Mouse (Mus musculus) embryo, embryonic 10.5 days (tissue): ENCODE data around the gene Tmem37.

Experiments
- DNase-seq: peaks from one replicate; pipeline ENCODE4 v3.0.0-alpha.2; 2015; ENCODE audit warnings: low spot score

The Tmem37 gene

DNA sequence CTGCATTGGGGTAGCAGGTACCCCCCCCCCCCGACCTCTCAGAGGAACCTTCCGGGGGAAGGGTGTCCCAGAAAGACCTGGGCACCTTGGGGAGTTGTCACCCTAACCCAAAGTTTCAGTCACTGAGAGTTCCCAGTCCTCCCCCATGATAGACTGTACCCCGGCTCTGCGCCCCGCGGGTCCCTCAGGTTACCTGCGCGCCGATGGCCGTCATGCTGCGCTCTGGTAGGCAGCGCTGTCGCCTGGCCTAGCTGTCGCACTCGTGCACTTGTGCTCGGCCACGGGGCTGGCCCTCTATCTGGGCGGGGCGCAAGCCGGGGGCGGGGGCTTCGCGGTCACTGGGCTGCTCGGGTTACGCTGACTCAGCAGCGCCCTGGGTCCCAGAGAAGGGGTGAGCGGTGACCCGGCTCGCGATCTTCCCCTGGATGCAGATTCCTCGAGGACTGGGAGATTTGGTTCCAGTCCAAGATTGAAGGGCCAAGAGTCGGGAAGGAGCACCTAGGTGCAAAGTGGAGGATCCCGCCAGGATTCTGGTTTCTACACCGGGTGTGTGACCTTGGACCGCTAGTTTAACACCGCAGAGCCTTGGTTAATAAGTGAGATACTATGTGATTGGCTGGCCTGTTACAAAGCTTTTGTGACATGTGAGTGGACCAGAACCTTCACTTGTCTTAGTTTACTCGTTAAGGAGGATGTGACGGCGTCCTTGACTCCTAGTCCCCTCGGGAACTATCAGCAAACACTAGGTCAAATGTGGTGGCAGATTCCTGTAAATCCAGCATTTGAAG lies at the start of gene Tmem37:
TSS of gene Tmem37 (minus strand) at position 556 of the 788 bp plus-strand sequence.
- peak; percentile 89 for DNase-seq

DNA sequence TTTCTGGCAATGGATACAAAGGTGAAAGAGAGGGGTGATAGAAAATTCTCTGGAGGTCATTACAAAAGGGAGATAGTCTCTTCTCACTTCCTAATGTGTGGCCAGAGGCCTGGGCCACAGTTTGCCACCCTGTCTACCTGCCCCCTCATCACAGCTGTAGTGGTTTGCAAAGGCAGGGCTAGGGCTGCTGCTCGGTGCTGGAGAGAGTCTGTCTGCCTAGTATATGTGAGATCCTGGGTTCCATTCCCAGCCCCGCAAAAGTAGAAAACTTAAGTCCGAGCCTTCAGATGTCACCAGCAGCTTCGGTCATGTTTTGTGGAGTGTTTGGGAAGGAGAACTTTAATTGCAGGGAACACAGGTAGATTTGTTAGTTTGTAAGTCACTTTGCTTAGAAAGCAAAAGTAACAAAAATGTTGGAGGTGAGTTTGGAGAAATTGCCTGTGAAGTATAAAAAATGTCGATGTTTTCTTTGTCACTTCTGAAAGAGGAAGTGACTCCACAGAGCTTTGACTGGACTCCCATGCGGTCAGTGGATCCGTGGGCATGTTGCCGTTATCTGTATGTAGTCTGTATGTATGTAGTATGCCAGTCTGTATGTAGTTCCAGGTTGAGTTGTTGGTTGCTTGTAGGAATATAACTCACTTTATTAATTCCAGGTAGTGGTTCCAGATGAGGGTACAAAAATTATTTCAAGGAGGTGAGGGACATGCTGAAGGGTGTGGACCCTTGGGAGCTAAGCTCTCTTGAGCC lies 48.9 kb upstream of the Tmem37 start:
- DNase-seq, result no peak

DNA sequence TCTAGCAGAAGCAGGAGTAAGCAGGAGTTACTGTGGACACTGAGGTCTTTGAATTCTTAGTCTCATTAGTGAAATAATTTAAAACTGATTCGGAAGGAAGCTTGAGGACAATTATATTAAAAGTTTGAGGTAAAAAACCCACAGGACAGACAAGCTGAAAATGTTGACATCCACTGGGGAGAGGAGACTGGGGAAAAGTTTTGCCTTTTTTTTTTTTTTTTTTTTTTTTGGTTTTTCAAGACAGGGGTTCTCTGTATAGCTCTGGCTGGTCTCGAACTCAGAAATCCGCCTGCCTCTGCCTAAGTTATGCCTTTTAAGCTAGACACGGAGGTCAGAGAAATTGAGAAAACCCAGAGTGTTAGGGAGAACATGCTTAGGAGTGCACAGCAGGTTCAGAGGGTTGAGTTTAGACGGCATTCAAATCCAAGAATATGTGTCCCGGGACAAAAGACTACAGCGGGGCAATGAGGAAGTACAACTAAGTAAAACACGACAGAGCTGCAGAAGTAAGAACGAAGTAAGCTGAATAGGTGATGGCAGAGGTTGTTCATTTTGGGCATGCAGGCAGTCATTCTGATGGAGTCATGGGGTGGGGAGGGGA lies 48.2 kb upstream of the Tmem37 start:
- DNase-seq, result no peak

DNA sequence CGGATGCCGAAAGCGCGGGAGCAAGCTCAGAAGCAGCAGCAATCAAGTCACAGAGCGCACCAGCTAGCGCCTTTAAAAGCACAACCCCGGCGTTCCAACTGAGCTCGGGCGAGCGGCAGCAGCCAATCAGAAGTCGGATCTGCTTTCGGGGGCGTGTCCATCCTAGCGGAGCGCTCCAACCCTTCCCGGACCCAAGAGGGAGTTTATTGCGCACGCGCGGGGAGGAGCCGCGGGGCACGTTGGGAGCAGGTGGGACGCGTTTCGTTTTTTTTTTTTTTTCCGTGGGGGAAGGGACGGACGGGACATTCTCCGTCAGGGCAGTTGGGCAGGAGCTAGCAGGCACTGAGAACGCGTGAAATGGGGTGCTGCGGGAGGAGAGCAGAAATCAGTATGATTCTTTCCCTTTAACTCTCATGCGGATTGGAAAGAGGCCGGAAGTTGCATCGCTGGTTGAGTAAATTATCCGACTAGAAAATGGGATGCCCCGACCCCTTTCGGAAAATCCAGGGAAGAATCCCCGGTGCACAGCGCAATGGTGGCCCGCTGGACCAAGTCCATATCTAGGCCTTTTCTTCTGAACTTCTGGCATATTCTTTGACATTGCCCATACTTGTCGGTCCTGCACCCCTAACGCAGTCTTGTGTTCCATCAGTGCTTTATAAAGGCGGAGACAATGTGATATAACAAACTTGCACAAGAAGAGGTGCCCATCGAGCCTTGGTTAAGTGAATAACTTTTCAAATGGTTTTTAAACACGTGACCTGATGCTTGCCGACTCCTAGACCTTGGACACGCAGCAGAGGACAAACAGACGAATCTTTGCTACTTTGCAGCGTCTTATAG lies 47.3 kb upstream of the Tmem37 start, which contains the start of the genes Dbi and 3110009E18Rik:
TSS of gene Dbi (minus strand) at position 110 of the 843 bp plus-strand sequence.
TSS of gene 3110009E18Rik (plus strand) at position 219 of the 843 bp plus-strand sequence.
- peak; percentile 99 for DNase-seq

DNA sequence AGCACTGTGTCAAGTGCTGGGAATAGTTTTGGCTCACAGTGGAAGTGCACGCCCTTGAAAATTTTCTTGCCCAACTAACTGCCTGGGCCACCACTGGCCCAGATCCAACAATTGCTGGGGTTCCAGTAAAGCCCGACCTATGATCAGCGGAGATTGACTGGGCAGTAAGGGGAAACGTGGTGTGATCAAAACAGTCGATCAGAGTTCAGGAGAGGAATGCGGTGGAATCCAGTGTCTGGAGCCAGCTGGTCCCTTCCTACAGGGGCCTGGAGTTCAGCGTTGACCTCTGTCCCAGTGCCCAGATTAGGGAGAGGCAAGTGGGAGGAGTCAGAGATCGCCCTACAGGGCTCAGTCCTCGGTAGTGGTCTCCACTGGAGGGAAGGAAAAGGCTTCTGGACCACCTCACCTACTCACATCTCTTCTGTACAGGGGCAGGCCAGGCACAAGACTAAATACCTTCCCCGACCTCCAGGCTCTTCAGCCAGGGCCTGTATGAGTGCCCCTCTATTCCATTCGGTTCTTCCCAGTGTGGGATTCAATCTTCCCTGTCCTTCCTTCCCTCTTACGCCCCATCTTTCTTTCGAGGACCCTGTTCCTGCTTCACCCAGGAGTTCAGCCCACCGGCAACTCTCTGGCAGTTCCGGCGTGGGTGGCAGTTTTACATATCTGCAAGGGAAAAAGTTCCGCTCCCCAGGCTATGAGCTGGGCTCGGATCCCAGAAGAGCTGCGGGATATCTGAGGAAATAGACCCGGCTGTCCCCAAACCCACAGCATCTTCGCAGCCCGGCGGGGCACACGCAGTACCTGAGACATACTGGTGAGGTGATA lies 46.5 kb upstream of the Tmem37 start:
- DNase-seq, result peak; percentile 78

DNA sequence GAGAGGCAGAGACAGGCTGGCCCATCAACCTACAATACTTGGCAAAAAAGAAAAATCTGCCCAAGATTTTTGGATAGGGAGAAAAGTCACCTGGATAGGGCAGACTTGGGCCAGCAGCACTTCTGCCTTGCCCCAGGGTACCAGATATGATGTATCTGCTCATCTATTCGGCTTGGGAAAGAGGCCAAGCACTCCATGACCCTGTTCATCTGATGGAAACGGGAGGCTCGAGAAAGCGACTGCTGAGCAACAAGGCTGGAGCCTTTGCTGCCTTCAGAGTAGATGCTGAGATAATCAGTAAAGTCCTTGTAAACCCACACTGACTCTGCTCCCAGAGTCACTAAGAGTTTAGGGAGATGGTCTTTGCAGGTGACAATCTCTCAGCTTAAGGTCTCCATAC lies 45.5 kb upstream of the Tmem37 start:
- no peak for DNase-seq

DNA sequence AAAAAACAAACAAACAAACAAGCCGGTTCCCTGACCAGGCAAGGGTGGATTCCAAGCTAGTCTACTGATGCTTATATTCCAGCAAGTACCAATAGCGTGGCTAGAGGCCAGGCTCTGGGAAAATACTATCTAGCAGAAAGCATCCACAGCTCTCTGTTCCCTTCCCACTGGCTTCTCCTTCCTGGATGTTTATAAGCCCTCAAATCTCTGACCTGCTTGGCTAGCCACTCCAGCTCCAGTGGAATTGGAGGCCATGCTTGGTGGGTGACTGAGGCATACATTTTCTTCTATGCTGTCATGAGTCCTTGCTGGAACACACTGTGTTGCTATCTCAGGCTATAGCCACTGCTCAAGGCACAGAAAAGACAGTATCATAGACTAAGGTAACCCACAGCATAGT lies 45.0 kb upstream of the Tmem37 start:
- no peak for DNase-seq

DNA sequence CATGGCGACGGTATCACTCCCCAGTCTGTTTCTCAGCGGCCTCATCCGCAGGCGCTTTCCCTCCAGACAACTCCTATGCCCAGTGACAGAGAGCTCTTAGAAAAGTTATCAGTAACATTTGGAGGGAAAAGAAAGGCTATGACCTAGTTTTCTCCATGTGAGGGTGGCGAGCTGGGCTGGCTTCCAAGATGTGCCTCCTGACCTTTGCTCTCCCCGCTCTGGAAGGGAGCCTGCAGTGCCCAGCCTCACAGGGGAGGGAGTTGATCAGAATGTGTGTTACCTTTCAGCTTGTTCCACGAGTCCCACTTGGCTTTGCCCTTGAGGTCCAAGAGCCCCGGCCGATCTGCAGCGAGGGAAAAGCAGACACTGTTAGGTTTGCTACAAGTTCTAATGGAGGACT lies 42.2 kb upstream of the Tmem37 start:
- DNase-seq, result no peak

DNA sequence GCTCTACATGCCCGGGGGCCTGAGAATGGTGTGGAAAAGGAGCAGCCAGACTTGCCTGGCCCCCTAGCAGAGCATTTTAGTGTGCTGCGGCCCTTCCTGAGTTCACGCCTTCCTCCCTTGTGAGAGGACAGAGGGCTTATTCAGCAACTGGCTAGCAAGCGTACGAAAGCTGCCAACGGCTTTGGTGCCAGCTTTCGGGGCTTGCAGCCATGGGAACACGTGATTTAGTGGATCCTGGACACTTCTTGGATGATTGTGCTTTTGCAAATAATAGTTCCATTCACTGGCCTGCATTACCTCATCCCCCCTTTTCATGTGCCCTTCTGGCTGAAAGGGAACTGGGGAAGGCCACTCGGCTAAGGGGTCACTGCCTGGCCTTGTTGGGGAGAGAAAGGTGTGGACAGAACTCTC lies 41.8 kb upstream of the Tmem37 start:
- no peak for DNase-seq

DNA sequence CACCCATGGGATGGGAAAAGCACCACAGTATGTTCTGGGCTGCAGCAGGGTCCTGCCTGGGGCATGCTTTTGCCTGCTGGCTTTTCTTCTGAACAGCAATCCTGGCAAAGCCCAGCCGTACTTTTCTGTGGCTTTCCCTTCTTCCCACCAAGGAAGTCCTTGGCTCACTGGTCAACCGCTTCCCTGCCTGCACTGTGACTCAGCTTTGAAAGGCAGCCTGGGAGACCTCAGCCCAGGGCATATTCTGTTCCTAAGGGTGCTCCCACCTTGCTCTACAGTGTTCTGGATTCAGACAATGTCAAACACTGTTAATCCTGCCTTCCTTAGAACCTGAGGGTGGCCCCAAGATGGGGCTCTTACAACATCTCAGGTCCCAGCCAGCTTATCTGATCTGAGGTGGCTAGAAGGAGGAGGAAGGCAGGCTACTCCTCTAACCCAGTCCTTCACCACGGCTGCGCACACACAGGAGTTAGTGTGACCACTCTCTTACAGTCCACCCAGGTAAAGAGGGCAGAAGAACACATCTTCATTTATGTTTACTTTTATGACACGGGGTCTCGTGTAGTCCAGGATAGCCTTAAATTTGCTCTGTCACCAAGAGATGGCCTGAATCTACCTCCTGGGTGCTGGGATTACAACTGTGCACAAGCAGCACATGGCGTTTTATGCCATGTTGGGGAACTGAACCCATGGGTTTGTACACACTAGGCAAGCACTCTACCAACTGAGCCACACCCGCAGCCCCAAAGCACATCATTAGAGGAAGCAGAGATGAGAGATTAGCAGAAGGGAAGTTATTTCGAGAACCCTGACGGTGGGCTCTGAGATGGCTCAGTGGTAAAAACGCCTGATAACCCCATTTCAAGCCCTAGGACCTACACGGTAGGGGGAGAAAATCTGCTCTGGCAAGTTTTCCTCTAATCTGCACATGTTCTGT lies 38.6 kb upstream of the Tmem37 start:
- DNase-seq, result no peak

DNA sequence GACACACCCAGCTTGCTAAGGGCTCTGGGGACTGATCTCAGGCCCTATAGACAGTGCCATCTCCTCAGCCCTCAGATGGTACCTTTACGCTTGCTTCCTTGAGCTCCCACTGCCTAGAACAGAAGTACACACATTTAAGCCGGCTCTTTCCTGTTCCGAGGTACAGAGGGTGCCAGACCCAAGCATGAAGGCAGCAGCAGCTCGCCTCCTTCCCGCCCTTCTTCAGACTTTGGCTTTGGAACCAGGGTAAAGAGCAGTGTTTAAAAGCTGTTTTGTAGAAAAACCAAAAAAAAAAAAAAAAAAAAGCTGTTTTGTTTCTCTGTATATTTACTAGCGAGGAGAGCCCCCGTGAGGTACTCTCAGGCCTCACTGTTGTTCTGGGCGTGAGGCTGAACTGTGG lies 37.9 kb upstream of the Tmem37 start:
- DNase-seq, result no peak

DNA sequence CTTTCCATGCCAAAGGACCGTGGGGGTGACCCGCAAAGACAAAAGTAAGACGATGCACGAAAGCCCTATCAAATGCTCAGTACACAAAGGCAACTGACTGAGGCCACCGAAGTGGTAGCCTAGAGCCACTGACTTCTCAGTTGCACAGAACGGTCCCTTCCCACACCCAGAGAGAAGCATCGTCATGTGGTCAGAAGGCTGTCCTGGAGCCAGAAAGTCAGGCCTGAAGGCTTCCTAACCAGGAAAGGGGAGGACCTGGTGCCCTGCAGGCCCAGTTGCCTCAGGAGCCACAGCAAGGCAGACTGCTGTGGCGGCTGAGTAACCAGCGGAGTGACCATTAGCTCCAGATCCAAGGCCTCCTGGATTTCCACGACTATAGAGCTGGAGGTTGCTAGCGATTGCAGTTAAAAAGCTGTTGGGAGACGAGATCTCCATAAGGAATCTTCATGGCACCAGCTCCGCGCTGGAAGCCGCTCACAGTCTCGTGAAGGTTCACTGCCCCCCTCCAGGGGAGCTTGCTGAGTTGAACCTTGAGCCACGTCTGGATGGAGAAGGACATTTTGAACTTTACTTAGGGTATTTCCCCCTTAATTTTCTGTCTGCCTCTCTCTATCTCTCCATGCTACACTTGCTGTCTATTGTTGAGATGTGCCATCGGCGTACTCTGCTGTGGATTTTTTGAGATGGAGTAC lies 36.0 kb upstream of the Tmem37 start:
- DNase-seq, result no peak

DNA sequence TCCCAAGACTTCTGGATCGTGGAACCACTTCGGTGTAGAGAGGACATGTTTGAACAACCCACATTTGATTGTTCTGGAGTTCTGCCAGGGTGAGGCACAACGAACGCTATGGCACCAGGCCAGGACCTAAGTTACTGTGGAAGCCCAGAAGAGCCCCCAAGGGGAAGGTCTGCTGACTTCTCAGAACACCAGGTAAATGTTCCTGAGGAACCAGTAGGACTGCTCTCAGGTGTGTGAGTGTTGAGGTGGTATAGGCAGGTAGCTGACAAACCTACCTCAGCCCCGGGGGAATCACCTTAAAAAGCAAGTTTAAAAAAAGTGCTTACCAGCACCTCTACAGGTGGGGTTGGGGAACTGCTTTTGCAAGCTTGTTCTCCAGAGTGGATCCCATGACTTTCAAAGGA lies 31.7 kb upstream of the Tmem37 start:
- no peak for DNase-seq

DNA sequence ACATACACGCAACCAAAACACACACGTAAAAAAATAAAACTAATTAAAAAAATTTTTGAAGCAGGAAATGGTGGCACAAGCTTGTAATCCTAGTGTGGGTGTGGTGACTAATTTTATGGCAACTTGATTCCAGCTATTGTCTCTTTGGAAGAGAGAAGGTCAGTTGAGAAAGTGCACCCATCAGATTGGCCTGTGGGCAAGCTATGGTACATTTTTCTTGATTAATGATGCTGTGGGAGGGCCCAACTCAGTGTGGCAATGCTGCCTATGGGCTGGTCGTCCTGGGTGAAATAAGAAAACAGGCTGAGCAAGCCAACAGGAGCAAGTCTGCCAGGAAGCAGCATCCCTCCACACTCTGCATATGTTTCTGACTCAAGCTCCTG lies 27.3 kb upstream of the Tmem37 start:
- DNase-seq, result no peak

DNA sequence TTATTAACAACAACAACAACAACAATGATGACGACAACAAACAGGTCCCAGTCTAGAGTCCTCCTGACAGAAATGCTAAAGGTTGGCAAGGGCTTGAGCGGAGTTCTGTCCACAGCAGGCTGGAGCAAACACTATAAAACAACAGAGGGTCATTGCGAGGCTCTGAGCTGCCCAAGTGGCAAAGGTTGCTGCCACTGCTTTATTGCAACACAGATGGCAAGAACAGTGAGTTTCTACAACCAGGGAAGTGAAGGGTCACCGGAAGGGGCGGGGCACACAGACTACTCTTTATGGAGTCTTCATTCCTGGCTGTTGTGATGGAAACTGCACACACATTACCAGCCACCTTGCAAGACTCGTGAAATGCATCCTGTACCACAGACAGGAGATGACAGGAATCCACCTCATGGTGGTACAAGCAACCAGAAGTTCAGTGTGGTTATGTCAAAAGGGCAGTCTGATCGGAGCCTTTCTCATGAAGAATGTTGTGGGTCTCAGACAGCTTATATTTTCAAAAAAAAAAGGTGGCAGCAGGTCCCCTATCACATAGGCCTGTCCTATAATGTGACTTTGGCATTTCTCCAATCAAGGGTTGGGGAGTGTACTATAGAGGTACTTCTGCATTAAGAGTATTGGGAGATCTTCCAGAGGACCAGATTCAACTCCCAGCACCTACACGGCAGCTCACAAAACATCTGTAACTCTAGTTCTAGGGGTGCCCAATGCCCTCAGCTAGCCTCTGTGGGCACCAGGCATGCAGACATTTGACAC lies 26.8 kb upstream of the Tmem37 start:
- no peak for DNase-seq

DNA sequence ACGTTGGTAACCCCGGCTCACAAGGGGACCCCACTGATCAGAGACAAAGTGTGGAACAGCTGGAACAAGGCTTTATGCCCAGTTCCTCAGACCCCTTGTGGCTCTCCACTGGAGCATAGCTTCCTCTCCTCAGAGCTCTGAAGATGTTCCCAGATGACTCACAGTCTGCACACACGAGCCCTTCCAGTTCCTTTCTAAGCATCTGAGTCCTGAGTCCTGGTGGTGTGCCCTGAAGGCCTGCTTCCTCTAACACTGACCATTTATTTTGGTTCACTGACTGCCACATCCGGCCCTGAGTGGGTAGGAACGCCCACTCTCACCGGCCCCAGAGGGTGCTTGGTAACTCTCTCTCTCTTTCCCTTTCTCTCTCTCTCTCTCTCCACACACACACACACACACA lies 25.6 kb upstream of the Tmem37 start:
- no peak for DNase-seq

DNA sequence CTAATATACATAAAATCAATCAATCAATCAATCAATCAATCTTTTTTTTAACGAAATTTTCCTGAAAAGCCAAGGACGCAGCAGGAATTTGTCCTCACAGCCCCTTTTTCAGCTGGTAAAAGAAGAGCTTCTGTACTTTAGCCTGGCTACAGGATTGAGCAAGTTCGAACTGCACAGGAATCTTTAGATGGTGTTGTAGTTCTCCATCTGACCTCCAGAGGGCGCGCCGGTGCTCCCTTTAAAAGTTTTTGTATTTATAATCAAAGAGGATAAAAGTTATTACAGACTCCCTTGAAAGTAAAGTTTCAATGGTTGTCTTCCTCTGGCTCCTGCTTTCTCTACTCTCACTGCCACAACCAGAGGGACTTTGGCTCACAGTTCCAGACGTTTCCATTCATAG lies 24.5 kb upstream of the Tmem37 start:
- peak; percentile 77 for DNase-seq

DNA sequence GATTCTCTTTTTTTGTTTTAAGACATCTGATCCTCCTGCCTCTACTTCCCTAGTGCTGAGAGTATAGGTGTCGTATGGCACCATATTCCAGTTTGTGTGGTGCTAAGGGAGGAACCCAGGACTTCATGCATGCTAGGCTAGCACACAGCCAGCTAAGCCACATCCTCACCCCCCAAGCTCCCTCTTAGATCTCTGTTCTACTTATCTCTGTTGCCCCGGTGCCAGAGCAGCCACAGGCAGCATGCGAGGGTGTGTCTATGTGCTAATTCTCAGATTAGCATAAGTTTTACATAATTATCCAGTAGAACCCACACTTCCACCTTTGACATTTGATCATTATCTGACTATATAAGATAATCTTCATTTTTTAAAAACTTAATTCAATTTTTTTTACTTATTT lies 21.0 kb upstream of the Tmem37 start:
- DNase-seq, result no peak
